Mouse (Mus musculus) forebrain, postnatal 0 days (tissue): Measurements from ENCODE around the gene Rab3ip. TPM values are rescaled to one million over a fixed set of nuclear protein-coding genes. Genes with fewer than 3 reads are reported as not detected.

ENCODE experiments used
- ATAC-seq: fragments of 200-750 bp; cut with Nextera tagmentation; 2 replicates; pipeline ENCODE4 v1.8.0; 2017; ENCODE audit warnings: mild to moderate bottlenecking, moderate library complexity
- DNase-seq: peaks from one replicate; pipeline ENCODE4 v3.0.0-alpha.2; 2015
- H3K27ac ChIP-seq: fragments of 300-500 bp; sonication (generic); 2 replicates; pipeline ENCODE4 v1.5.1; 2014; ENCODE audit warnings: low read depth, mild to moderate bottlenecking, antibody characterized with exemption, low read length, moderate library complexity, mixed read lengths
- H3K27me3 ChIP-seq: fragments of 300-500 bp; sonication (generic); 2 replicates; pipeline ENCODE4 v1.6.1; 2014; ENCODE audit warnings: mild to moderate bottlenecking, low read length, mixed read lengths; ENCODE audit not compliant: insufficient read depth
- H3K36me3 ChIP-seq: fragments of 300-500 bp; sonication (generic); 2 replicates; pipeline ENCODE4 v1.6.1; 2014; ENCODE audit warnings: mild to moderate bottlenecking, moderate library complexity; ENCODE audit not compliant: insufficient read depth
- H3K4me1 ChIP-seq: fragments of 300-500 bp; sonication (generic); 2 replicates; pipeline ENCODE4 v1.6.1; 2014; ENCODE audit warnings: antibody characterized with exemption; ENCODE audit not compliant: insufficient read depth
- H3K4me2 ChIP-seq: fragments of 300-500 bp; sonication (generic); 2 replicates; pipeline ENCODE4 v1.6.1; 2014; ENCODE audit warnings: low read depth, mild to moderate bottlenecking, moderate library complexity
- H3K4me3 ChIP-seq: fragments of 300-500 bp; sonication (generic); 2 replicates; pipeline ENCODE4 v1.5.1; 2014; ENCODE audit warnings: low read depth, low read length, mixed read lengths
- H3K9ac ChIP-seq: fragments of 300-500 bp; sonication (generic); 2 replicates; pipeline ENCODE4 v1.6.1; 2014; ENCODE audit warnings: mild to moderate bottlenecking
- H3K9me3 ChIP-seq: fragments of 300-500 bp; sonication (generic); 2 replicates; pipeline ENCODE4 v1.6.1; 2016; ENCODE audit warnings: low read length
- CTCF ChIP-seq: sonication (generic); IDR thresholded peaks from 2 replicates; pipeline ENCODE4 v1.5.1; 2016; ENCODE audit warnings: antibody characterized with exemption, control low read depth, low read depth
- WGBS: fragments of 180-500 bp; shearing (Covaris S2); extraction: QIAGEN DNeasy Blood & Tissue Kit; methylation state at CpG from one replicate; pipeline ENCODE4 v1.1.7; 2014; 5-methylcytosine and 5-hydroxymethylcytosine counted together
- polyA plus RNA-seq: library from polyadenylated mRNA; unstranded; fragments of >200 nt; fragmentation: Nextera tagmentation; extraction: Ambion mirVana; gene quantifications from 2 replicates; pipeline ENCODE4 v1.2.1, GENCODE M21; 2015
- total RNA-seq: library from RNA; depleted of rRNA; stranded (reverse); fragments of >200 nt; gene quantifications from 2 replicates; pipeline ENCODE4 v1.2.3, GENCODE M21; 2014

Rab3ip gene
- total and polyA plus RNA-seq, 2 experiments from 2014 or later, result 41.8 to 125 TPM

DNA sequence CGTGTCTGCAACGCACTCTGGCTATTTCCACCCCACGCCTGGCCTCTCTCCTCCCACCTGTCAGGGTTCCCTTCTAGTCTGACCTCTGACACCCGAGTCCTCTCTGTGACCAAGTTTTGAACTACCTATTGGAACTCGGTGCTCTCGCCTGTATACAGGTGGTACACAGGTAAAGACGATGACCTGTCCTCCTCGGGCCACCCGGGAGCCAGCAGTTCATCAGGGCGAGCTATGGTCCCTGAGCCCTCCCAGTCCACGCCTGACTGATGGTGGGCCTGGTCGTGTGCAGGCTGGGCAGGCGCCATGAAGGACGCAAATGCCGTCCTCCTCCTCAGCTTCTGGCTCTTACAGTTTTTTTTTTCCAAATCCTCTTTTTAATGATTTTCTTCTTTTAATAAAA, 29.2 kb downstream of the Rab3ip start:
- TF ChIP-seq CTCF, result no peak
- no peak for ATAC-seq
- H3K9ac ChIP-seq, result no peak overlapping the region
- no peak overlapping the region for H3K4me3 ChIP-seq
- peaks cover 32% of the 10 kb centered on the region for H3K36me3 ChIP-seq
- no peaks in the 10 kb centered on the region for H3K9me3 ChIP-seq
- H3K4me1 ChIP-seq, result no peaks in the 10 kb centered on the region
- H3K27me3 ChIP-seq, result no peaks in the 10 kb centered on the region
- no peak overlapping the region for H3K27ac ChIP-seq
- 94% methylated on average over 15 of the region's 15 CpGs for WGBS
- DNase-seq, result no peak
- no peak overlapping the region for H3K4me2 ChIP-seq

DNA sequence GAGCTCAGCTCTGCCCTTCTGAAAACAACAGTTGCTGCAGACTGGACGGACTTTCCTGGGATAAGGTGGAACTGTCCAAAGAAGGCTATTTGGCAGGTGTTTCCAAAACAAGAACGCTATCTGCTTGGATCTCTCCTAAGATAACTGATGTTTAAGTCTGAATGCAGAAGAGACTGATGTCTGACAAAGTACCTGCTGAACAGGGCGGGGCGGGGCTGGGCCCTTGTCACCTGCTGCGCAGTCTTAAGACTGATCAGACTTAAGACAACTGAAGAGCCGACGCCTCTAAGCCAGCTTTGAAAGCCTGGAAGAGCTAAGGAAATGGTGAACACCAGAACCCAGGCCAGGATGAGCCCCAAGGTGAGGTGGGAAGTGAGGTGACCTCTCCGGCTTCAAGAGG, 29.9 kb downstream of the Rab3ip start:
- no peak for ATAC-seq
- Histone ChIP-seq H3K36me3 (peaks cover 29% of the 10 kb centered on the region), H3K4me2 (no peak overlapping the region), H3K9me3 (no peaks in the 10 kb centered on the region), H3K27me3 (no peaks in the 10 kb centered on the region), H3K9ac (no peak overlapping the region), H3K4me1 (no peaks in the 10 kb centered on the region), H3K4me3 (no peak overlapping the region), H3K27ac (no peak overlapping the region)
- no peak for TF ChIP-seq CTCF
- no peak for DNase-seq
- WGBS, result 94% methylated on average over 8 of the region's 8 CpGs

DNA sequence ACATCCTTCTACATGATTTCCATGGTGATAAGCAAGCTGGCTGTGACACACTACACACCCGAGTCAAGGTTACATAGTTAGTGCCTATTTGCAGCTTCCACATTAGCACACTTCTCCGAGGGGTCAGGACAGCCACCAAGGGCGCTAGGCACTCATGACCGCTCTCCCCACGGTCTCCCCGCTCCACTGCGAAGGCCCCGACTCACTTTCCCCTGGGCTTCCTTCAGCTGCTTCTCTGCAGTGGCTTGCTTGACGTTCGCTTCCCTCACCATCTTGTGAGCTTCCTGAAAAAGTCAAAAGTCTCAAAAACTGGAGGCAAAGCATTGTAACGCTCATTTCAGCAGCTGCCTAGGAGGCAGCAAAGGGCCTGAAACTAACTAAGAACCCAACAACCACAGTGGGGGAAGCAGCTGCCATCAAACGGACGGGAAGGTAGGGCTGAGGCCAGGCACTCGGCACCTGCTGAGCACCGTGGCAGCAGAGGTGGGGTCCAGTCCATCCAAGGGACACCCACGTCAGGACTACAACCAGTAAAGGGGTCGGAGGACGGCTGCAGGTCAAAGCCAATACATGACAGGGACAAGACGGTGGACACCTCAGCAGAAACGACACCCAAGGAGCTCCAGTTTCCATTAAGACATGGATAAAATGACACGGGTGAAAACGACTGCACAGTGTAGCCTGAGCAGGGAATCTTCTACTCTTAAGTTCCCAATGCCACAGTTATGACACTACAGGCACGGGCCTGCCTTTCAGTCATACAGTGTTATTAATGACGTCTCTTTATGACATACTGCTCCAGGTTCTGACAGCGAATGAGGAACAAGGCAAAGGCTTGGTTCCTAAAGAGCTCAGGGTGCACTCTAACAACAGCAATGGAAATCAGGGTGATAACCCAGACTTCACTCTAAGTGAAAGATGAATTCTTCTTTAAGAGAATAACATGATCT, 30.9 kb downstream of the Rab3ip start:
- DNase-seq (no peak), ATAC-seq (no peak)
- H3K4me2 ChIP-seq, result no peak overlapping the region
- no peaks in the 10 kb centered on the region for H3K4me1 ChIP-seq
- no peaks in the 10 kb centered on the region for H3K9me3 ChIP-seq
- no peak overlapping the region for H3K9ac ChIP-seq
- WGBS, result 91% methylated on average over 25 of the region's 25 CpGs
- no peak overlapping the region for H3K27ac ChIP-seq
- H3K27me3 ChIP-seq, result no peaks in the 10 kb centered on the region
- H3K36me3 ChIP-seq, result peaks cover 26% of the 10 kb centered on the region
- TF ChIP-seq CTCF, result no peak
- H3K4me3 ChIP-seq, result no peak overlapping the region

DNA sequence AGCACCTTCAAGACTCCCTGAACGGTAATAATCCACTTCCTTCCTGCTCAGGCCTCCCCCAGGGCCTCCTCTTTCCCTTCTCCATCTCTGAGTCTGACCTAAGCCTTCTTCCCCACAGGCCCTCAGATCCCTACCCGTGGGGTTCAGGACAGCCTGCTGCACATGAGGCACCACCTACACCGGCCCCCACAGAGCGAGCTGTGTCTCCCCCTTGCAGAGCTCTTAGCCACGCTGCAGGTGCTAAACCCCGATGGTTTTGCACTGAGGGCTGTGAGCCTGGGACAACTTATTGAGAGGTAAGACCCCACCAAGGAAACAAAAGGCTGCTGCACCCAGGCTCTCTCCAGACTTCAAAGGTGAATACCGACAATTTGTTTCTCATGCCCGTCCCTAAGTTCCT, 34.0 kb downstream of the Rab3ip start:
- H3K4me2 ChIP-seq, result no peak overlapping the region
- no peak overlapping the region for H3K4me3 ChIP-seq
- H3K36me3 ChIP-seq, result peaks cover 32% of the 10 kb centered on the region
- no peak overlapping the region for H3K27ac ChIP-seq
- ATAC-seq, result no peak
- H3K4me1 ChIP-seq, result no peaks in the 10 kb centered on the region
- WGBS, result 90% methylated on average over 8 of the region's 8 CpGs
- H3K9me3 ChIP-seq, result no peaks in the 10 kb centered on the region
- H3K27me3 ChIP-seq, result no peaks in the 10 kb centered on the region
- no peak overlapping the region for H3K9ac ChIP-seq
- no peak for TF ChIP-seq CTCF
- DNase-seq, result no peak

DNA sequence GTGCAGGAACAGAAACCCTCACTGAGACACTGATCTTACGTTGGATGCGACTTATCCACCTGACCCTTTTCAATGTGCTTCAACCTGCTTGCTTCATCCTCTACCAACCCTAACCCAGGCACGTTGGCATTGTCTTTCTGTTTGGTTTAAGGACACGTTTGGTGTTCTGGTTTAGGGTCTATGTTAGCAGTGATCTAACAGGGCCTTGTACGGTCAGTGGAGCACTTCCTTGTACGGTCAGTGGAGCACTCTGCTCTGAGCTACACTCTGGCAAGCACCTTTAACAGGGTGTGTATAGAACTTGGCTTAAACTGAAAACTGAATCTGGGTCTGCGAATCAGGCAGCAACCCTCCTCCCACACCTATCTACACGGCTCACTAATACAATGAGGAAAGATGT, 35.3 kb downstream of the Rab3ip start:
- no peak overlapping the region for H3K9ac ChIP-seq
- H3K27ac ChIP-seq, result no peak overlapping the region
- 95% methylated on average over 8 of the region's 8 CpGs for WGBS
- H3K9me3 ChIP-seq, result no peaks in the 10 kb centered on the region
- no peak overlapping the region for H3K4me3 ChIP-seq
- no peaks in the 10 kb centered on the region for H3K27me3 ChIP-seq
- ATAC-seq, result no peak
- no peak overlapping the region for H3K4me2 ChIP-seq
- DNase-seq, result no peak
- H3K36me3 ChIP-seq, result peaks cover 40% of the 10 kb centered on the region
- TF ChIP-seq CTCF, result no peak
- no peaks in the 10 kb centered on the region for H3K4me1 ChIP-seq

DNA sequence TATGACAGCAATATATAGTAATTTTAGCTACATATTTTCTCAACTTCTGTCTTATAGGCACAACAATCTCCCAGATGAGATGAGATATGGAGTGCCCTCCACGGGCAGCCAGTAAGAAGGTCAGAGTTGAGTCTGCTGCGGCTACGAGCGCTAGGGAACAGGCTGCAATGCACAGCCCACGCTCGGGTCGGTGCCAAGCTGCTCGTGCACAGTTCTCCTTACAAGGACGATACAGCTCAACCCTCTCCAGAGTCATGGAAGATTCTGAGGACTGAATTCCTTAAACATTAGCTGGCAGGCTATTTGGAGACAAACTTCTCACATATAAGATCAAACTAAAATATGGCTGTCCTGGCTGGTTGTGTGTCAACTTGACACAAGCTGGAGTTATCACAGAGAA, 36.0 kb downstream of the Rab3ip start:
- Histone ChIP-seq H3K27ac (no peak overlapping the region), H3K27me3 (no peaks in the 10 kb centered on the region), H3K36me3 (peaks cover 46% of the 10 kb centered on the region), H3K4me3 (no peak overlapping the region), H3K9ac (no peak overlapping the region), H3K9me3 (no peaks in the 10 kb centered on the region), H3K4me2 (no peak overlapping the region), H3K4me1 (no peaks in the 10 kb centered on the region)
- TF ChIP-seq CTCF, result no peak
- DNase-seq (no peak), ATAC-seq (no peak)
- 91% methylated on average over 9 of the region's 9 CpGs for WGBS

DNA sequence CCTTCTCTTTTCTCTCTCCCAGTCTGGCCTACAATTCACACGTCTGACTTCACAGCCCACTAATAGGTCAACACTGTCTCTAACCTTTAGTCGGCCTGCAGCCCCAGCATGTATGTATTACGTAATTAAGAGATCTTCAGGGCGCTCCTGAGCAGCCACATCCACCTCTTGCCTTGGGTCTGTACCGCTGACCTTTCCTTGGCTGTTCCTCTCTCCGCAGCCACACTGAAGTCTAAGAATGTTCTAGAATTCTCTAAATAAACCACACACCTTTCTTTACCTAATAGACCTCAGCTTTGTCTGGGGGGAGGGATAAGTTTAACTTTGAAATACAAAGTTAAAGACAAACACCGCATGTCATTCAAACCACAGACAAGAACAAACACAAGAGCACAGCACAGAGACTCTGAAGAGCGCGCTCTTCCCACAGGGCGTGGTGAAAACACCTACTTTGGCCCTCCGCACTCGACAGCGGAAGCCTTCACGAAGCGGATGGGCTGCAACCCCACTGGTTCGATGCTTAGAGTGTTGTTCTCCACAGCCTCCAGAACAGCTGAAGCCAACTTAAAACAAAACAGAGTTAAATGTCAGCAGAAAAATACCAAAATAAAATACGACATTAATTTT, 36.8 kb downstream of the Rab3ip start:
- no peak for ATAC-seq
- H3K4me1 ChIP-seq, result no peaks in the 10 kb centered on the region
- no peak overlapping the region for H3K4me3 ChIP-seq
- WGBS, result 95% methylated on average over 17 of the region's 17 CpGs
- H3K27me3 ChIP-seq, result no peaks in the 10 kb centered on the region
- H3K4me2 ChIP-seq, result no peak overlapping the region
- no peak for TF ChIP-seq CTCF
- H3K27ac ChIP-seq, result no peak overlapping the region
- peaks cover 48% of the 10 kb centered on the region for H3K36me3 ChIP-seq
- DNase-seq, result no peak
- no peaks in the 10 kb centered on the region for H3K9me3 ChIP-seq
- H3K9ac ChIP-seq, result no peak overlapping the region
